Mouse (Mus musculus) embryonic facial prominence, embryonic 13.5 days (tissue): ENCODE measurements at regions not wholly inside any gene's neighbourhood (a gene's known extent, or its start where the extent isn't known, plus 50 kb on each side); places are given as distances from the start of the nearest gene placed in this dataset.

Experiments
- ATAC-seq: fragments of 200-750 bp; cut with Nextera tagmentation; 2 replicates; pipeline ENCODE4 v1.8.0; 2017; ENCODE audit warnings: low read depth; ENCODE audit not compliant: insufficient number of reproducible peaks, insufficient read depth, low FRiP score, low TSS enrichment
- H3K27ac ChIP-seq: fragments of 300-500 bp; sonication (generic); 2 replicates; pipeline ENCODE4 v1.5.1; 2015; ENCODE audit warnings: moderate library complexity, mild to moderate bottlenecking, inconsistent platforms
- H3K27me3 ChIP-seq: fragments of 300-500 bp; sonication (generic); 2 replicates; pipeline ENCODE4 v1.6.1; 2015; ENCODE audit warnings: mild to moderate bottlenecking, inconsistent platforms
- H3K36me3 ChIP-seq: fragments of 300-500 bp; sonication (generic); 2 replicates; pipeline ENCODE4 v1.6.1; 2015; ENCODE audit warnings: mild to moderate bottlenecking, inconsistent platforms
- H3K4me1 ChIP-seq: fragments of 300-500 bp; sonication (generic); 2 replicates; pipeline ENCODE4 v1.6.1; 2015; ENCODE audit warnings: inconsistent platforms
- H3K4me2 ChIP-seq: fragments of 300-500 bp; sonication (generic); 2 replicates; pipeline ENCODE4 v1.6.1; 2015; ENCODE audit warnings: moderate library complexity, mild to moderate bottlenecking, inconsistent platforms
- H3K4me3 ChIP-seq: fragments of 300-500 bp; sonication (generic); 2 replicates; pipeline ENCODE4 v1.5.1; 2015; ENCODE audit warnings: mild to moderate bottlenecking, inconsistent platforms
- H3K9ac ChIP-seq: fragments of 300-500 bp; sonication (generic); 2 replicates; pipeline ENCODE4 v1.6.1; 2015; ENCODE audit warnings: mild to moderate bottlenecking, inconsistent platforms
- H3K9me3 ChIP-seq: fragments of 300-500 bp; sonication (generic); 2 replicates; pipeline ENCODE4 v1.6.1; 2016; ENCODE audit warnings: inconsistent platforms
- WGBS: fragments of 180-500 bp; shearing (Covaris S2); methylation state at CpG from one replicate; pipeline ENCODE4 v1.1.7; 2015; ENCODE audit warnings: mixed read lengths; 5-methylcytosine and 5-hydroxymethylcytosine counted together

DNA sequence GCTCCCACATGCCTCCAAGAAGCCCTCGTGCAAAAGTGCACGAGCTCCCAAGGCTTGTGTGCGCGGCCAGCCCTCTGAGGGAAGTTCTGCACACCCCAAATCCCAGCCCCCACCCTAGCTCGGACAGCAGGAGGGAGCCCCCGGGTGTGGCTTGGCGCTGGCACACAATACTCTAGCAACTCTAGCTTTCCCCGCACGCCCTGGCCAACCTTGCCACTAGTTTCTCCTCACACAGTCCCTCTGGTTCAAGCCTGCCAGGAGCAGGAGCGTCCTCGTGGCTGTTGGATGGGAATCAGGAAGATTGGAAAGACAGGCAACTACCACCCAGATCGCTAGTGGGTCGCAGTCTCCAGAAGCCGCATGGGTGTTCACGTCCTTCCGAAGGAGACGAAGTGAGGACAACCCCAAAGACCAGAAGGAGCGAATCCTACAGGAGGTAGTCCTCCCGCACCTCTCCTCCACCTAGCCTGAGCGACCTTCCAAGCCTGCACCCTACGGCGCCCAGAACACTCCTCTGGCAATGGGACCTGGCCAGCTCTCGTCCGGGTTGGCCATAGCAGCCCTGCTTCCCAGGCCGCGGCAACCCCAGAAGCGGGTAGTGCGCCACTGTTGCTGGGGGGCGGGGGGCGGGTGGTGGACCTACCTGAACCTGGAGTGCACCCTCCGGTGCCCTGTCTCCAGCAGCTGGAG is 243.9 kb downstream of the Tex13c3 start:
- peak; percentile 64; the same call in 1 of the 2 replicates for ATAC-seq
- no peaks in the 10 kb centered on the region for H3K4me1 ChIP-seq
- H3K4me2 ChIP-seq = peak overlapping the region; percentile 71
- H3K27ac ChIP-seq = no peak overlapping the region
- H3K4me3 ChIP-seq = peak overlapping the region; percentile 49
- 21% methylated on average over 31 of the region's 31 CpGs for WGBS
- H3K9ac ChIP-seq = peak overlapping the region; percentile 61
- no peaks in the 10 kb centered on the region for H3K36me3 ChIP-seq
- H3K27me3 ChIP-seq = no peaks in the 10 kb centered on the region
- no peaks in the 10 kb centered on the region for H3K9me3 ChIP-seq

DNA sequence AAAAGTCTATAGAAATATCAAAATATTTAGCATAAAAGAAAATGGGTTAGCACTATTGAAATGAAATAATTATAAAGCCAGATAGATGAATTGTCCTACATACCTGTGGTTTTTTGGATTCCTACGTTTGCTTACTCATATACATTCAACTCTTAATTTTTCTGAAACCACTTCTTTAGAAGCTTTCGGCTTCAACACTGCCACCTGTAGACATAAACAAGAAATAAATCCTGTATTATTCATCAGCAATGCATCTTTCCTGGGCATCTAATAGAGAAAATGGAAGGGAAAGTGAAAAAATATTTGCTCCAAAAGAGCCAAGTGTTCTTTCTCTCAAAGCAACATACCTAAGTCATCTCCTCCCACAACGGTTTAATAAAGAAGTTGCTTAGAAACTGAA is 245.7 kb downstream of the Tex13c3 start:
- Histone ChIP-seq H3K36me3 (no peaks in the 10 kb centered on the region), H3K4me1 (no peaks in the 10 kb centered on the region), H3K9ac (no peak overlapping the region), H3K27me3 (no peaks in the 10 kb centered on the region), H3K4me2 (no peak overlapping the region), H3K9me3 (no peaks in the 10 kb centered on the region), H3K4me3 (no peak overlapping the region), H3K27ac (no peak overlapping the region)
- no peak for ATAC-seq
- WGBS = 66% methylated on average over 3 of the region's 3 CpGs

DNA sequence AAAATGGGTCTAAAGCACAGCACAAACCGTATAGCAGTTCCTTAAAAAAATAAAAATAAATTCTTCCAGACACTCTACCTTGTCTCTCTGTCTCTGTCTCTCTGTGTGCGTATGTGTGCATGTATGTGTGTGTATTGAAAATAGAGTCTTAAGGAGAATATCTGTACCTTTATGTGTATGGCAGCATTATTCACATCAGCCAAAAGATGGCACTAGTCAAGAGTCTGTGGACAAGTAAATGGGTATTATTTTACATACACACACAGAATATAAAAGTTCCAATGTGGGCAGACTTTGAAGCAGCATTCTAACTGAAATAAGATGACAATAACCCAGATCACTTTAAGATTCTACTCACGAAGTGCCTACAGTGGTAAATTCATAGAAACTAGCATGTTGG is 249.3 kb downstream of the Tex13c3 start:
- Histone ChIP-seq H3K9ac (no peak overlapping the region), H3K9me3 (no peaks in the 10 kb centered on the region), H3K4me1 (no peaks in the 10 kb centered on the region), H3K27me3 (no peaks in the 10 kb centered on the region), H3K4me3 (no peak overlapping the region), H3K4me2 (no peak overlapping the region), H3K36me3 (no peaks in the 10 kb centered on the region), H3K27ac (no peak overlapping the region)
- WGBS = 82% methylated on average over 3 of the region's 3 CpGs
- no peak for ATAC-seq

DNA sequence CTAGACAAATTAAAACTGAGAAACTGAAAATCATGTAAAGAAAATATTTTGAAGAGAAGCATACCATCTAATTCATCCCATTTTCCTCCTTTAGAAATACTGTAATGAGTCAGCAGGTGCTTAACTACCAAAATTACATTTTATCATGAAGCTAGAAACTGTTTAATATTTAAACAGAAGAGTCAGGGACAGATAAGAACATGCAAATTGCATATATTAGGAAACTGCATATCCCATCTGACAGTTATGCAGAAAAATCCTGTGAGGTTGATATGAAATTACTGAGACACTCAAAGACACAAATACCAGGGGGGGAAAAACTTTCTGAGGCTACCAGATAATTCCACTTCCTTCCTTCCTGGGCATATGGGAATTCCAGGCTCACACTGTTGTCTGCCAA is 257.8 kb downstream of the Tex13c3 start:
- no peaks in the 10 kb centered on the region for H3K9me3 ChIP-seq
- no peak overlapping the region for H3K4me3 ChIP-seq
- H3K36me3 ChIP-seq = no peaks in the 10 kb centered on the region
- no peaks in the 10 kb centered on the region for H3K27me3 ChIP-seq
- no peak overlapping the region for H3K27ac ChIP-seq
- no peak overlapping the region for H3K9ac ChIP-seq
- no peaks in the 10 kb centered on the region for H3K4me1 ChIP-seq
- ATAC-seq = no peak
- no peak overlapping the region for H3K4me2 ChIP-seq

DNA sequence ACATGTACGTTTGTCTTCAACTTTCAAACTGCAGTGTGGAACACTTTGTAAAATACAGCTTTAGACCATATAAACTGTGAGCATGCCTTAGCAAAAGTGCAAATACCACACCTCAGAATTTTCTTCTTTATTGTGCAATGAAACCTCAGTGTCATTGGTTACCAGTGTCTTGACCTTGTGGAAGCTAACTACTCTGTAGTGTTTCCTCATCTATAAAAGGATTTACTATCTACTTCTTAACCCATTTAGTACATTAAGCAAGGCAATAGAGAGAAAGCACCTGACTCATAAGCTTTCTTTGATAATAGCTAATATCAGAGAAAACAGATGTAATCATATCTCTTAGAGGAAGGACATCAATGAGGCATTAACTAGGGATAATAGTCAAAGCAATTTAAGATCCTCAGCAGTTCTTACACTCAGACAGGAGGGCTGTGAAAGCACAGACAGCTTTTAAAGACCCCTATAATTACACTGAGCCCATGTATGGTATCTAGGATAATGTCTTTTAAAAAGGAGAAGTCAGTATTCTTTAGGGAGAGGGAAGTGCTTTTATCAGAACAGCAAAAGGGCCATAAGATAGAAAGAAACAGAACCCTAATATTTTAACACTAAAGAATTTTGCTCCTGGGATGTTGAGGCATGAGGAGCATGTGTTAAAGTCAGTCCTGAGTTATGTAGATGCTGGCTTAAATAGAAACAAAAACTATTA is 260.2 kb downstream of the Tex13c3 start:
- H3K27me3 ChIP-seq = no peaks in the 10 kb centered on the region
- H3K4me1 ChIP-seq = no peaks in the 10 kb centered on the region
- H3K36me3 ChIP-seq = no peaks in the 10 kb centered on the region
- 65% methylated on average over 1 of the region's 1 CpGs for WGBS
- H3K27ac ChIP-seq = no peak overlapping the region
- no peak overlapping the region for H3K4me3 ChIP-seq
- no peak for ATAC-seq
- H3K4me2 ChIP-seq = no peak overlapping the region
- H3K9ac ChIP-seq = no peak overlapping the region
- no peaks in the 10 kb centered on the region for H3K9me3 ChIP-seq

DNA sequence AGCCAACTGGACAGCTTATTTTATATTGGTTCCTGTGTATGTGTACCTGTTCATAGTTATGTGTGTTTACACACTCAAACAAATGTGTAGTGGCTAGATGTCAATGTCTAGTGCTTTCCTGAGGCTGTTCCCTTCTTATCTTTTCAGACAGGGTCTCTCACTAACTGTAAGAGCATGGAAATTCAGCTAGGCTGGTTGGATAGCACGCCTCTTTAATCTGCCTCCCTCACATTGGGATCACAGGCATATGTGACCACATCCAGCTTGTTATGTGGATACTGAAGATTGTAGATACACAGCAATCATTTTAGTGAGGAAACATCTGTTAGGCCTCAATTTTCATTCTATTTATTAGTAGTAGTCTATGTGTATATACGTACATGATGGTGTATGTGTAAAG is 261.4 kb downstream of the Tex13c3 start:
- Histone ChIP-seq H3K36me3 (no peaks in the 10 kb centered on the region), H3K9ac (no peak overlapping the region), H3K4me3 (no peak overlapping the region), H3K4me1 (no peaks in the 10 kb centered on the region), H3K27me3 (no peaks in the 10 kb centered on the region), H3K9me3 (no peaks in the 10 kb centered on the region), H3K4me2 (no peak overlapping the region), H3K27ac (no peak overlapping the region)
- WGBS = 78% methylated on average over 2 of the region's 2 CpGs
- no peak for ATAC-seq

DNA sequence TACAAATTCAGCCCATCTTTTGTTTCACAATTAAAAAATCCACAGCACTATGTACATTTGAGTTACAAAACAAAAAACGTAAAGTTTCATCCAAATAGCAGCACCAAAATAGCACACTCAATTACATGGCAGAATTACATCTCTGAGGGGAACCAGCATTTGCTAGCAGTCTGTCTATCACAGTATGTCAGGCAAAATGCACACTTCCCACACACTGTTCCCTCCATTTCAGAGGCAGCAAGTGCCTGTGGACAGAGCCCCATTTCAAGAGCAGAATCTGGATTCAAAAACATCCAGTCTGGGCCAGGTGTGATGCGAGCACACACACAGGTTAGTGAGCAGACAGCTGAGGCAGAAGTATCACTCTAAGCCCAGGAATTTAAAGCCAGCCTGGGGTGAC is 261.8 kb downstream of the Tex13c3 start:
- Histone ChIP-seq H3K27me3 (no peaks in the 10 kb centered on the region), H3K4me2 (no peak overlapping the region), H3K4me1 (no peaks in the 10 kb centered on the region), H3K36me3 (no peaks in the 10 kb centered on the region), H3K9ac (no peak overlapping the region), H3K9me3 (no peaks in the 10 kb centered on the region), H3K27ac (no peak overlapping the region), H3K4me3 (no peak overlapping the region)
- ATAC-seq = no peak
- WGBS = 89% methylated on average over 2 of the region's 2 CpGs

DNA sequence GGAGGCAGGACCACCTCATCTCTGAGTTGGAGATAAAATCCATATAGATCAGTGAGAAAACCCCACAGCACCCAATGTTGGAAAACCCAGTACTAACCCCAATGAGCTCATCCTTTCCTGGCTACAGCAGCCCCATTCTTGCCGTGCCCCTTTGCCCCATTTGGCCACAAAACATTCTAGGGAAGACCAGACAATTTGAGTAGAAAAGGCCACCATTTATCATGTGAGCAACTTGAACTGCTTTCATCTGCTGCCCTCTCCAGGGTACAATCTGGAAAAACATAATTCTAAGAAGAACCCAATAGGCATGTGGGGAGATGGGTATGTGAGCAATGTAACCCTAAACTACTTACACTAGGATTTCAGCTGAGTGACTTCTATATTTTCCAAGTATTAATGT is 274.7 kb downstream of the Tex13c3 start:
- Histone ChIP-seq H3K4me1 (no peaks in the 10 kb centered on the region), H3K27me3 (no peaks in the 10 kb centered on the region), H3K9me3 (no peaks in the 10 kb centered on the region), H3K36me3 (no peaks in the 10 kb centered on the region), H3K27ac (no peak overlapping the region), H3K4me2 (no peak overlapping the region), H3K9ac (no peak overlapping the region), H3K4me3 (no peak overlapping the region)
- no peak for ATAC-seq
- 79% methylated on average over 1 of the region's 1 CpGs for WGBS

DNA sequence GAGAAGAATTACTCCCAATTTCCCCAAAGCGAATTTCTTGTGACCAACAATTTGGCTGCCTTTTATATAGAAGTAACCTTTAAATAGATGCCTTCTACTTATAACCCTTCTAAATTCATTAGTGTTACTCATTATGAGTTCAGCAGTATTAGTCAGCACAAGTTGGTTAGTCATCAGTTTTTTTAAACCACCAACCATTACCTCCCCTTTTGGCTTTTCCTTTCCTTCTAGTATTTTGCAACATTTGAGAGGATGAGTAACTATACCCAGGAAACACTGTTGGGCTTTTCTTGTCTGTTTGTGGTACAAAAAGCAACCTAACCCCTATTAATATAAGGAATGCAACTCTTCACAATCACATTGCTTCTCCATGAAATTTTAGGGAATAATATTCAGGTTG is 278.6 kb downstream of the Tex13c3 start:
- 81% methylated on average over 1 of the region's 1 CpGs for WGBS

DNA sequence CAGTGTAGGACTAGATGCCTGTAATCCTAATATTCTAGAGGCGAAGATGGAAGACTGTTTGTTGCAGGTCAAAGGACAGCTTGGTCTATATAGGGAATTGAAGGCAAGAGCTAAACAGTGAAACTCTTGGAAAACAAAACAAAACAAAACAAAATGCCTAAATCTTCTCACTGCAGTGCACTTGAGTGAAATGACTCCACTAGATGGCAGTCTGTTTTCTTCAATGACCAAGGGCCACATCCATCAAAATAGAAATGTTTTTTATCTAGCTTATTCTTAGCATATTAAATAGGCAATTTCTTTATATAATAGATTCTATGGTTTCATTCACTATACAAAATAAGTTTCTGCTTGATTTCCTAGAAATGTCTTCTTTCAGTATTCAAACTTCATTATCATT is 279.7 kb downstream of the Tex13c3 start:
- Histone ChIP-seq H3K4me3 (no peak overlapping the region), H3K27me3 (no peaks in the 10 kb centered on the region), H3K4me1 (no peaks in the 10 kb centered on the region), H3K4me2 (no peak overlapping the region), H3K9ac (no peak overlapping the region), H3K9me3 (no peaks in the 10 kb centered on the region), H3K36me3 (no peaks in the 10 kb centered on the region), H3K27ac (no peak overlapping the region)
- ATAC-seq = no peak
- WGBS = 79% methylated on average over 1 of the region's 1 CpGs

More for the DNA sequence above, 278.6 kb downstream of the Tex13c3 start:
- Histone ChIP-seq H3K9ac (no peak overlapping the region), H3K36me3 (no peaks in the 10 kb centered on the region), H3K9me3 (no peaks in the 10 kb centered on the region), H3K27me3 (no peaks in the 10 kb centered on the region), H3K4me1 (no peaks in the 10 kb centered on the region), H3K4me3 (no peak overlapping the region), H3K4me2 (no peak overlapping the region), H3K27ac (no peak overlapping the region)
- no peak for ATAC-seq

DNA sequence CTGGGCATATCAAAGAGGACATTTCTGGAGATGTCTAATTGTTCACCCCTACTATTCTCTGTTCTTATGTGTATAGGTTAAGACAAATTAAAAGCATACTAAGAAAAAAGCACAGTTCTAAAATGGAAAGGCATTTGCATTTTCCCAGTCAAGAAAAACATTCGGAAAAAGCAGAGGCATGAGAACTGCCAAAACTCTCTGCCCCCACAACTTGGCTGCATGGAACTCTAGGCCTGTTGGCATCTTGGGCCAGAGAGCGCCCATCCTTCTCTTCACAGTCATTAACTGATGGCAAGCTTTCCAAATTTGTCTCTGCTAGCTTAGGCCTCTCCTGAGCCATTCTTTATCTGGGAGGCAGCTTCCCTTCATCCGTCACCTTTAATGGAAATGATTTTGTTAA is 281.6 kb downstream of the Tex13c3 start:
- H3K27ac ChIP-seq = no peak overlapping the region
- no peak for ATAC-seq
- H3K36me3 ChIP-seq = no peaks in the 10 kb centered on the region
- no peaks in the 10 kb centered on the region for H3K27me3 ChIP-seq
- H3K9me3 ChIP-seq = no peaks in the 10 kb centered on the region
- H3K4me2 ChIP-seq = no peak overlapping the region
- no peak overlapping the region for H3K4me3 ChIP-seq
- H3K4me1 ChIP-seq = no peaks in the 10 kb centered on the region
- H3K9ac ChIP-seq = no peak overlapping the region
- WGBS = 80% methylated on average over 3 of the region's 3 CpGs

DNA sequence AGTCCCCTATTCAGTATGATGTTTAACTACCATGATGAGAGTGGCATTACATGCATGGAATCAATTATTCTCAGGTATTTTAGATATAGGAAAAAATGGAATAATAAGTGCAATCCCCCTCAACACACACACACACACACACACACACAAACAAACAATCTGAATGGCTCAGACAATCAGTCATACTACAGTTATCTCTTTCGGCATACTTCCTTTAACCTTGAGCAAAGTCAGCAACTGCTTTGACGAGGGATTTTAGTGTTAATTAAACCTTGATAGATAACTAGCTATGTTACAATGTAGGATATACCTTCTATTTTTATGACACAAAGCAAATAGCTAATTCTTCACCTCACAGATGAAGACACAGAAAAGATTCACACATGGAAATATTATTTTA is 312.1 kb downstream of the Tex13c3 start:
- no peaks in the 10 kb centered on the region for H3K36me3 ChIP-seq
- no peak for ATAC-seq
- H3K9me3 ChIP-seq = no peaks in the 10 kb centered on the region
- H3K4me1 ChIP-seq = no peaks in the 10 kb centered on the region
- H3K27ac ChIP-seq = no peak overlapping the region
- 76% methylated on average over 2 of the region's 2 CpGs for WGBS
- H3K27me3 ChIP-seq = no peaks in the 10 kb centered on the region
- no peak overlapping the region for H3K4me3 ChIP-seq
- no peak overlapping the region for H3K4me2 ChIP-seq
- no peak overlapping the region for H3K9ac ChIP-seq
